Mouse (Mus musculus) ES-Bruce4 (cell line): ENCODE results near the gene Acacb. TPM values are rescaled to one million over a fixed set of nuclear protein-coding genes. Genes with fewer than 3 reads are reported as not detected.

Experiments used
- H3K27ac ChIP-seq: 2 replicates; pipeline ENCODE4 v1.5.1; 2012; ENCODE audit warnings: low read length, inconsistent platforms; ENCODE audit not compliant: insufficient read depth
- H3K27me3 ChIP-seq: 2 replicates; pipeline ENCODE4 v1.6.1; 2012; ENCODE audit warnings: mild to moderate bottlenecking, low read length, inconsistent platforms; ENCODE audit not compliant: control insufficient read depth, poor library complexity, insufficient read depth, severe bottlenecking
- H3K36me3 ChIP-seq: 2 replicates; pipeline ENCODE4 v1.6.1; 2012; ENCODE audit warnings: inconsistent platforms, mild to moderate bottlenecking, low read length, moderate library complexity; ENCODE audit not compliant: control insufficient read depth, poor library complexity, insufficient read depth, severe bottlenecking
- H3K4me1 ChIP-seq: one replicate; pipeline ENCODE4 v1.8.1; 2011; ENCODE audit warnings: low read length; ENCODE audit not compliant: control insufficient read depth, insufficient read depth
- H3K4me3 ChIP-seq: 2 replicates; pipeline ENCODE4 v1.5.1; 2011; ENCODE audit warnings: low read depth, mild to moderate bottlenecking, low read length
- H3K9ac ChIP-seq: 2 replicates; pipeline ENCODE4 v1.6.1; 2012; ENCODE audit warnings: low read depth, mild to moderate bottlenecking, inconsistent platforms; ENCODE audit not compliant: poor library complexity, severe bottlenecking
- H3K9me3 ChIP-seq: replicated peaks from 2 replicates; pipeline ENCODE4 v1.6.1; 2012; ENCODE audit warnings: mild to moderate bottlenecking, low read length, inconsistent platforms; ENCODE audit not compliant: control insufficient read depth, poor library complexity, insufficient read depth, severe bottlenecking
- CTCF ChIP-seq: IDR thresholded peaks from one replicate; pipeline ENCODE4 v1.8.1; 2011; ENCODE audit warnings: low read depth, low read length
- EP300 ChIP-seq: IDR thresholded peaks from 2 replicates; pipeline ENCODE4 v1.6.1; 2011; ENCODE audit warnings: low read depth, low read length; ENCODE audit not compliant: insufficient read depth
- POLR2A ChIP-seq: IDR thresholded peaks from one replicate; pipeline ENCODE4 v1.8.1; 2011; ENCODE audit warnings: low read length; ENCODE audit not compliant: insufficient read depth
- polyA plus RNA-seq: library from polyadenylated mRNA; stranded (reverse); fragments of >200 nt; gene quantifications from 2 replicates; pipeline ENCODE4 v1.2.4, GENCODE M21; 2011; ENCODE audit warnings: low read depth; ENCODE audit not compliant: missing spikeins, insufficient read depth, insufficient read length

Gene Acacb
- polyA plus RNA-seq, 1 experiment: 9.3 TPM

DNA sequence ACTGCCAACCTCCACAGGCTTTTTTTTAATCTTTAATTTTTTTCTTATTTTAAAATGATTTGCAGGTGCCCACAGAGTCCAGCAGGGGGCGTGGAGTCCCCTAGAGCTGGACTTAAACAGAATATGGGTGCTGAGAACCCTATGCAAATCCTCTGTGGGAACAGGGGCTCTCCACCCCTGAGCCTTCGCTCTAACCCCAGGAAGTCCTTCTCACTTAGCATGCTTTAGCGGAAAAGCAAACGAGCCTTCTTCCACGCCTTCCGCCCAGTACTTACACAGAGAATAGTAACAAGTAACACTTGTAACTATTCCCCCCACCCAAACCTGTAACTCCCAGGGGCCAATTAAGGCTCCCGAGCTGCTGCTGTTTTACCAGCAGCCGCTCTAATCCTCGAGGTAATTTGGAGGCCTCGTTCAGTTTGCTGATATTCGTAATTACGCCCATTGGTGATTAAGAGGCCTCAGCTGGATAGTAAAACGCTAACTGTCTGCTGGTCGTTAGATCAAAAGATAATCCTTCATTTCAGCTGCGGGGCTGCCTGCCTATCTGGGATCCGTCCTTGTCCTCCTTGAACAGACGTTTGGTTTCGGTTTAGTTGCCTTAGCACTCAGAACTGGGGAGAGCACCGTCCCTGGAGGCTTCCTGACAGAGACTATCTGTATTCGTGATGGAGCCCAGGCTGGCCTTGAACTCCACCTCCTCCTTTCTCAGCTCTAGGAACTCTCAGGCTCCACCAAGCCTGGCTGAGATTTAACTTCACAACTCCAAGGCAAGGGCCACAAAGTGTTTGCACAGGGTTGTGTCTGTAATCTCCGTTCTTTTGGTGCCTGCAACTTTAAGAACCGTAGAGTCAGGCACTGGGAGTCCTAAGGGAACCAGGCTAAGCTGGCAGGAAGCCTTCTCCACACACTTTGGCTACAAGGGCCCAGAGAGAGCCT, 150.6 kb downstream of the Acacb start:
- no peaks in the 10 kb centered on the region for H3K4me1 ChIP-seq
- no peaks in the 10 kb centered on the region for H3K36me3 ChIP-seq
- peak; percentile 42 for TF ChIP-seq CTCF
- no peak for TF ChIP-seq EP300
- no peaks in the 10 kb centered on the region for H3K27me3 ChIP-seq
- no peak overlapping the region for H3K27ac ChIP-seq
- no peak overlapping the region for H3K9ac ChIP-seq
- H3K4me3 ChIP-seq: no peak overlapping the region
- no peaks in the 10 kb centered on the region for H3K9me3 ChIP-seq

- no peaks in the 10 kb centered on the region for H3K9me3 ChIP-seq
- no peak overlapping the region for H3K27ac ChIP-seq
Measured at GRCm38 (mm10) chr5:114298212-114298894, 152.0 kb downstream of the Acacb start.

DNA sequence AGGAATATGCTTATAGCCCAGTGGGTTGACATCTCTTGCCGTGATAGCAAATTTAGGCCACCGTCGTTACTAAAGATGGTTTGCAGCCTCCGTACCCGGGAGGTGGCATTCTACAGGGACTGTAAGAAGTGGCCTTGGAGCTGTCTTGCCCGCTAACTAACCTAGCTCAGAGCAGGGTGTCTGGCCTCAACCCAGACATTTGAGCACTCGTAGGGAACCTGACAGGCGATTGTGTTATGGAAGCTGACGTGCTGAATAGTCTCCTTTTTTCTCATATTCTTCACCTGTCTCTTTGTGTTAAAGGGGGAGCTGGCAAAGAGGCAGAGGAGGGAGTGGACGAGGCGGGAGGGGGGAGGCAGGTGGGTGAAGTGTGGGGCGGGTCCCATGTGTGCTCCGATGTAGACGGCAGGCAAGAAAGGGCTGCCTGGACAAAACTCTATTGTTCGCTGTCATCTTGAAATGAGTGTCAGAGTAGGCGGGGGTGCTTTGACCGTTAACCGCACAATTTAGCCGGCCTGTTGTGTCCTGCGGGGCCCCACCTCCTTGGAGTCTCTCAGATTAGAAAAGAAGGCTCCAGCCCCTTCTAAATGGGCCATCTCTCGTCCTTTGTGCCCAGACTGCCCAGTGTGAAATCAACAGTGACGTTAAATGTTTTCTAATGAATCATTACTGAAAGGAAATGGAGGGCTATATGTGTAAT, 153.0 kb downstream of the Acacb start:
- no peaks in the 10 kb centered on the region for H3K4me1 ChIP-seq
- no peak overlapping the region for H3K9ac ChIP-seq
- H3K36me3 ChIP-seq: no peaks in the 10 kb centered on the region
- no peak overlapping the region for H3K27ac ChIP-seq
- no peak for TF ChIP-seq CTCF
- TF ChIP-seq POLR2A: no peak
- no peak for TF ChIP-seq EP300
- no peaks in the 10 kb centered on the region for H3K27me3 ChIP-seq
- no peak overlapping the region for H3K4me3 ChIP-seq
- H3K9me3 ChIP-seq: no peaks in the 10 kb centered on the region

More at GRCm38 (mm10) chr5:114298212-114298894, 152.0 kb downstream of the Acacb start:
- Histone ChIP-seq H3K4me3 (no peak overlapping the region), H3K4me1 (no peaks in the 10 kb centered on the region), H3K9ac (no peak overlapping the region), H3K36me3 (no peaks in the 10 kb centered on the region), H3K27me3 (no peaks in the 10 kb centered on the region)
- no peak for TF ChIP-seq EP300
- no peak for TF ChIP-seq POLR2A
- TF ChIP-seq CTCF: no peak

DNA sequence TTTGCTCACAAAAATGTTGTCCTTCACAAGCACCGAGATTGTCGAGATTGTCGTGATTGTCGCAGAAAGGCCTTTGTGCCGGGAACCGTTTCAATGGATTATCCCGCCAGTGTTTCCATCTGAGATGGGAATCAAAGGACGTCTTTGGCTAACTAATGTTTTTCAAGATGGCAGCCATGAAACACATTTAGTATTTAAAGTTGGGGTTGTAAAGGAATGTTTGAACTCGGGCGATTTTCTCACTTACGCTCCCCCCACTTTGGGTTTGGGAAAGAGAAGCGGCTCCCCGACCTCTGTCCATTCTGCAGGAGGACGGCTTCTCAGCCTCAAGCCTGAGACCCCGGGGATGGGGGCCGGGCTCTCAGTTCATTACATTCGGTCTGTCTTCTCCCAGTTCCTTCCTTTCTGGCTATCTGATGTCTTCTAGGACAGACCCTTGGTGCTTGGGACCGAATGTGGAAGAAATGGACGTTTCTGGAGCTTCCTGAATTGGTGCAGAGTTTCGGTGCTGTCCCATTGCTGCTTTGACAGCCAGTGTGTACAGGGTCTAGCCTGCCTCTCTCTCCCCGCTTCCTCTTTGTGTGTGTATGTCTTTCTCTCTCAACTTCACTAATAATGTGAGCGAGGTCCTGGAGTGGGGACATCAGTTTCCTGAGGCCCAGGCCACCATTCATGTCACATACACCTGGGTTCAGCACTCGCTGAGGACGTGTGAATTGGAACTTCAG, 153.7 kb downstream of the Acacb start:
- Histone ChIP-seq H3K27me3 (no peaks in the 10 kb centered on the region), H3K27ac (no peak overlapping the region)

More for the DNA sequence above, 153.7 kb downstream of the Acacb start:
- H3K4me3 ChIP-seq: no peak overlapping the region
- no peaks in the 10 kb centered on the region for H3K4me1 ChIP-seq
- no peaks in the 10 kb centered on the region for H3K36me3 ChIP-seq
- H3K9ac ChIP-seq: no peak overlapping the region
- H3K9me3 ChIP-seq: no peaks in the 10 kb centered on the region
- TF ChIP-seq CTCF (no peak), POLR2A (no peak), EP300 (no peak)

Other genes with a start within 250 kb of the Acacb start
- 174 and 218 TPM in 2 replicates for gene Coro1c, start 237.8 kb upstream of the Acacb start, polyA plus RNA-seq
- gene Ssh1, start 152.6 kb upstream of the Acacb start, polyA plus RNA-seq: 23.5 and 25.0 TPM in 2 replicates
- gene Dao, start 142.8 kb upstream of the Acacb start, polyA plus RNA-seq: not detected in 2 replicates
- gene Usp30, start 81.1 kb upstream of the Acacb start, polyA plus RNA-seq: 13.9 and 14.3 TPM in 2 replicates
- 11.0 and 11.2 TPM in 2 replicates for gene Svop, start 55.0 kb upstream of the Acacb start, polyA plus RNA-seq
- 17.9 and 20.1 TPM in 2 replicates for gene Alkbh2, start 18.3 kb upstream of the Acacb start, polyA plus RNA-seq
- 85.6 and 89.8 TPM in 2 replicates for gene Ung, start 16.1 kb upstream of the Acacb start, polyA plus RNA-seq
- gene Foxn4, start 127.3 kb downstream of the Acacb start, polyA plus RNA-seq: 2.6 and 3.7 TPM in 2 replicates
- 1.8 and 1.9 TPM in 2 replicates for gene Myo1h, start 142.6 kb downstream of the Acacb start, polyA plus RNA-seq
- gene Kctd10, start 234.0 kb downstream of the Acacb start, polyA plus RNA-seq: 60.4 and 64.6 TPM in 2 replicates
- gene Ube3b, start 234.1 kb downstream of the Acacb start, polyA plus RNA-seq: 39.2 and 43.0 TPM in 2 replicates